Mouse (Mus musculus): Measurements from ENCODE around the gene Abca13. TPM values are rescaled to one million over a fixed set of nuclear protein-coding genes. Genes with fewer than 3 reads are reported as not detected.

Abca13 gene
- polyA plus RNA-seq, 1 experiment from 2014 or later, result 0.07 TPM

DNA sequence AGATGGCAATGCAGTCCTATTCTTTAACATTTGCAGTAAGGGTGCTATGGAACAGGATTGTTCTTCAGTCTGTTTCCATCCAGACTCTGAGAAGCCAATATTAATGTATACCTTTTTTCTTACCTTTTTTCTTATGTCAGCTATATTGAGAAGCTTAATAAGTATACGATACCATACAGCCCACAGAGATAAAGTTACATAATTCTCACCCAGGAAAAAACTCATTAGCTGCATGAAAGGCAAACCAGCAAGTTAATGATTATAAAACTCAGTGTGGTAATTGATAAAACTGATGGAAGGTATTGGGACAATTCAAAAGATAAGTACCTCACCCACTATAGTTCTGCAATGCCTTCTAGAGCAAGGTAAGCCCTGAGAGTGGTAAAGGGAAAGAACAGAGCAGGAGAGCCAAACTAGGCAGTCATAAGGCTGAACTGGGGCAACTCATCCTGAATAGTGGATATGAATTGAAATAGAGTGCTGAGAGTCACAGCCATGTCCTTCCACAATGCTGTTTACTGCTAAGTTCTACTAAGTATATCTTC, 342.0 kb downstream of the Abca13 start:
- no peaks in the 10 kb centered on the region for H3K4me1 ChIP-seq
- H3K4me3 ChIP-seq (replicated peaks), result no peak overlapping the region
- WGBS, result 78% methylated on average over 1 of the region's 1 CpGs
- H3K36me3 ChIP-seq, result no peaks in the 10 kb centered on the region
- H3K4me2 ChIP-seq (replicated peaks), result no peak overlapping the region
- H3K9me3 ChIP-seq (replicated peaks), result no peaks in the 10 kb centered on the region
- no peak overlapping the region for H3K9ac ChIP-seq
- no peak for ATAC-seq (ENCODE audit: insufficient number of reproducible peaks, low FRiP score, low TSS enrichment, low read depth)
- H3K27me3 ChIP-seq, result no peaks in the 10 kb centered on the region
- H3K27ac ChIP-seq (replicated peaks), result no peak overlapping the region

GRCm38 (mm10) chr11:9536811-9537210, 345.1 kb downstream of the Abca13 start:
- Histone ChIP-seq H3K36me3 (no peaks in the 10 kb centered on the region), H3K4me2 (replicated peaks) (no peak overlapping the region), H3K9ac (no peak overlapping the region), H3K27me3 (no peaks in the 10 kb centered on the region), H3K4me3 (replicated peaks) (no peak overlapping the region), H3K4me1 (no peaks in the 10 kb centered on the region), H3K27ac (replicated peaks) (no peak overlapping the region), H3K9me3 (replicated peaks) (no peaks in the 10 kb centered on the region)
- ATAC-seq (ENCODE audit: insufficient number of reproducible peaks, low FRiP score, low TSS enrichment, low read depth), result no peak
- 54% methylated on average over 6 of the region's 6 CpGs for WGBS

GRCm38 (mm10) chr11:9538328-9538727, 346.6 kb downstream of the Abca13 start:
- Histone ChIP-seq H3K4me1 (no peaks in the 10 kb centered on the region), H3K36me3 (no peaks in the 10 kb centered on the region), H3K4me2 (replicated peaks) (no peak overlapping the region), H3K27me3 (no peaks in the 10 kb centered on the region), H3K27ac (replicated peaks) (no peak overlapping the region), H3K4me3 (replicated peaks) (no peak overlapping the region), H3K9me3 (replicated peaks) (no peaks in the 10 kb centered on the region), H3K9ac (no peak overlapping the region)
- no peak for ATAC-seq (ENCODE audit: insufficient number of reproducible peaks, low FRiP score, low TSS enrichment, low read depth)
- 30% methylated on average over 1 of the region's 1 CpGs for WGBS

DNA sequence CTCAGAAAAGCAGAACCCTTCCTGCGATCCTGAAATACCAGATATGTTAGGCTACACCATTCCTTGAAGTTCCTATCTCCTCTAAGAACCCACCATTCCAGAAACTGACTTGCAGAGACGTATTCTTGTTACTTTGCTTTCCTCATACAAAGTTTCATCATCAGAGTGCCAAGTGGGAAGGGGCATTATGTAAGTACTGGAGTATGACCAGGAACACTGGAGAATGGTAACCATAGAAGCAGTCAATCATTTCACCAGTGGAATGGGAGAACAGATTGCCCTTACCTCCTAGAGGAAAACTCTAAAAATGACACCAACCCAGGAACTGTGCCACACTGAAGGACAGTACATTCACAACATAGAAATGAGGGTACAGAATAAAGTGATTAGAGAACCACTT, 368.3 kb downstream of the Abca13 start:
- no peaks in the 10 kb centered on the region for H3K27me3 ChIP-seq
- no peak for ATAC-seq (ENCODE audit: insufficient number of reproducible peaks, low FRiP score, low TSS enrichment, low read depth)
- H3K36me3 ChIP-seq, result no peaks in the 10 kb centered on the region
- no peak overlapping the region for H3K4me2 ChIP-seq (replicated peaks)
- 78% methylated on average over 2 of the region's 2 CpGs for WGBS
- H3K9me3 ChIP-seq (replicated peaks), result no peaks in the 10 kb centered on the region
- H3K9ac ChIP-seq, result no peak overlapping the region
- no peaks in the 10 kb centered on the region for H3K4me1 ChIP-seq
- H3K4me3 ChIP-seq (replicated peaks), result no peak overlapping the region
- no peak overlapping the region for H3K27ac ChIP-seq (replicated peaks)

DNA sequence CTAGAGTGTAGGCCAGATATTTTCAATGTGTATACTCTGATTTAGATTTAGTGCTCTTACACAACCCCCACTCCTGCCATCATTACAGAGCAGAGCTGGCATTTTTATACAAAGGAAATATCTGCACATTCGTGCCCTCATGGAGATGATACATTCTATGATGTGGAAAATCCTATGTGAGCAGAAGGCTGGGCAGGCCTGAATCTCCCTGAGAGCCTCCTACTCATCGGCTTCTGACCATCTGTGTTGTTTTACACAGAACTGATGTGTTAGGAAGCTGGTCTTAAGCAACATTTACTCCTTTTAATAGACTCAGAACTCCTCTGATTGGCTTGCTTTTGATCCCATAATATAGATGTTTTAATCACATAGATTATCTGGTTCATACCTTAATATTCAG, 376.6 kb downstream of the Abca13 start:
- Histone ChIP-seq H3K27ac (replicated peaks) (no peak overlapping the region), H3K4me1 (no peaks in the 10 kb centered on the region), H3K36me3 (no peaks in the 10 kb centered on the region), H3K4me2 (replicated peaks) (no peak overlapping the region), H3K9me3 (replicated peaks) (no peaks in the 10 kb centered on the region), H3K4me3 (replicated peaks) (no peak overlapping the region), H3K27me3 (no peaks in the 10 kb centered on the region), H3K9ac (no peak overlapping the region)
- whole genome bisulfite sequencing, result 77% methylated on average over 2 of the region's 2 CpGs
- no peak for ATAC-seq (ENCODE audit: insufficient number of reproducible peaks, low FRiP score, low TSS enrichment, low read depth)

DNA sequence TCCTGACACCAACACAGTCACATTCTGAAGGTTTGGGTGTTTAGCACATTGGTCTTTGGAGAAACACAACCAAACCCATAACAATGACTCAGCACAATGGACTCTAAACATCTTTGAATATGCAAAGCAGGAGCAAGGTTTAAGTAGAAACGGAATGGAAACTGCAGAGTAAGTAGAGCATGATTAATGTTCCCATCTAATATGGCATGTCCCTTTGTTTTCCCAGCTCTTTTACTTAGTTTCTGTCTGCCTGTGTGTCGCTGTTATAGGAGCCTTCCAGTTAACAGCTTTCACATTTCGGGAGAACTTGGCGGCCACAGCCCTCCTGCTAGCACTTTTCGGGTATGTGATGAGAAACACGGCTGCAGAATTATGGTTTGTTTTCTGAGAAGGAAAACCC, 378.6 kb downstream of the Abca13 start:
- Histone ChIP-seq H3K4me2 (replicated peaks) (no peak overlapping the region), H3K9me3 (replicated peaks) (no peaks in the 10 kb centered on the region), H3K36me3 (no peaks in the 10 kb centered on the region), H3K4me3 (replicated peaks) (no peak overlapping the region), H3K27me3 (no peaks in the 10 kb centered on the region), H3K9ac (no peak overlapping the region), H3K27ac (replicated peaks) (no peak overlapping the region), H3K4me1 (no peaks in the 10 kb centered on the region)
- WGBS, result 61% methylated on average over 6 of the region's 6 CpGs
- ATAC-seq (ENCODE audit: insufficient number of reproducible peaks, low FRiP score, low TSS enrichment, low read depth), result no peak

DNA sequence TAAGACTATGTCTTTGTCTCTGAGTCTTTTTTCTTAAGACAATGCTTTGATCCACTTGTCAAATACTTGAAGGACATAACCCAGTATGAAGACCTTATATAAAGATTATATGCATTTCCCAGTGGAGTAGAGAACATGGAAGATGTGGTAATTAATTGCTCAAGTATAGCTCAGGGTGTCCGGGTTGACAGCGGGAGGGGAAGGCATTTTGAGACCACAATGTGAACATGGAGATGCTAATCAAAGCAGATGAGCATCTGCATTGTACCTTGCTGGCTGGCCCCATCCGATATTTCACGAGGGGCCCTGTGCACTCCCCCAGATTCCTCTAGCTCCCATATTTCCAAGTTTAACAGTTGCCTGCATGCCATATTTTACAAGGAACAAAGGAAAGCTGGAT, 383.2 kb downstream of the Abca13 start:
- H3K4me2 ChIP-seq (replicated peaks), result no peak overlapping the region
- no peaks in the 10 kb centered on the region for H3K36me3 ChIP-seq
- ATAC-seq (ENCODE audit: insufficient number of reproducible peaks, low FRiP score, low TSS enrichment, low read depth), result no peak
- H3K4me3 ChIP-seq (replicated peaks), result no peak overlapping the region
- H3K27ac ChIP-seq (replicated peaks), result no peak overlapping the region
- H3K27me3 ChIP-seq, result no peaks in the 10 kb centered on the region
- H3K9me3 ChIP-seq (replicated peaks), result no peaks in the 10 kb centered on the region
- WGBS, result 82% methylated on average over 4 of the region's 4 CpGs
- H3K4me1 ChIP-seq, result no peaks in the 10 kb centered on the region
- no peak overlapping the region for H3K9ac ChIP-seq

DNA sequence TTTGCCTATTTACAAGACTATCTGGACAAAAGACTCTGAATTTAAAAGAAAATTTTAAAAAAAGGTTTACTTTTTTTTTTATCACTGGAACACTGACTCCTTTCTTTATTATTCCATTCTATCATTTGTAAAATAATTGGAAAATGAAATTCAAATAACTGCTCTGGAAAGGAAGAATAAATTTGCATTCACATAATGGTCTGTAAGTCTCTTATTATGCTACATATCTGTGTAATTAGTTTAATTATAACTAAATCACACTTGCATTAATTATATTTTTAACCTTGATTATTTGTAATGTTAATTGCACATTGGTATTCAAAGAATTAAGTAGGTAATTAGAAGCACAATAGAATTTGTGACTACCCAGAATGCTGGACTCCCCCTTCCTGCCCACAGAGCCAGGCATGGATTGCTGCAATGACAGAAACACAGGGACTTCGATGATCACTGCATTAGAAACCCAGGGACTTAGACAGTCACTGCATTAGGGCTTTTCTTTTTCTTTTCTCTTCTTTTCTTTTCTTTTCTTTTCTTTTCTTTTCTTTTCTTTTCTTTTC, 400.1 kb downstream of the Abca13 start:
- Histone ChIP-seq H3K27me3 (no peaks in the 10 kb centered on the region), H3K4me1 (no peaks in the 10 kb centered on the region), H3K4me3 (replicated peaks) (no peak overlapping the region), H3K9ac (no peak overlapping the region), H3K4me2 (replicated peaks) (no peak overlapping the region), H3K36me3 (no peaks in the 10 kb centered on the region), H3K9me3 (replicated peaks) (no peaks in the 10 kb centered on the region), H3K27ac (replicated peaks) (no peak overlapping the region)
- 67% methylated on average over 1 of the region's 1 CpGs for WGBS
- no peak for ATAC-seq (ENCODE audit: insufficient number of reproducible peaks, low FRiP score, low TSS enrichment, low read depth)

DNA sequence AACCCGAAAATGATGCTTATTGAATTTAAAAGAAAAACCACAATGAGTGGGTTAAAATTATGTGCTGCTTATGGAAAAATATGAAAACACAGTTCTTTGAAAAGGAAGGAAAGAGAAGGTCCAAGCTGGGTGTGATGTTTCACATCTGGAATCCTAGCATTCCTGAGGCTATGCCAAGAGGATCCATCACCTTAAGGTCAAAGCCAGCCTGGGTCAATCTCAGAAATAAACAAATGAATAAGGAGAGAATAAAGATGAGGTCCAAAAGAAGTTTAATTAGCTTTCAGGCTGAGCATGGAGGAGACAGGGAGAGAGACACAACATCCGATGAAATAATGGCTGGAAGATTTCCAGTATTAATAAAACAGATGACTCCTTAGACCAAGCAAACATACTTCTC, 405.6 kb downstream of the Abca13 start:
- ATAC-seq (ENCODE audit: insufficient number of reproducible peaks, low FRiP score, low TSS enrichment, low read depth), result no peak
- H3K4me1 ChIP-seq, result no peaks in the 10 kb centered on the region
- no peaks in the 10 kb centered on the region for H3K36me3 ChIP-seq
- no peak overlapping the region for H3K27ac ChIP-seq (replicated peaks)
- WGBS, result 65% methylated on average over 2 of the region's 2 CpGs
- no peak overlapping the region for H3K4me3 ChIP-seq (replicated peaks)
- no peak overlapping the region for H3K4me2 ChIP-seq (replicated peaks)
- no peak overlapping the region for H3K9ac ChIP-seq
- H3K27me3 ChIP-seq, result no peaks in the 10 kb centered on the region
- no peaks in the 10 kb centered on the region for H3K9me3 ChIP-seq (replicated peaks)

GRCm38 (mm10) chr11:9601096-9601495, 409.4 kb downstream of the Abca13 start:
- no peak overlapping the region for H3K4me3 ChIP-seq (replicated peaks)
- WGBS, result 83% methylated on average over 3 of the region's 3 CpGs

GRCm38 (mm10) chr11:9602137-9602536, 410.4 kb downstream of the Abca13 start:
- no peaks in the 10 kb centered on the region for H3K4me1 ChIP-seq
- H3K9ac ChIP-seq, result no peak overlapping the region
- H3K36me3 ChIP-seq, result no peaks in the 10 kb centered on the region
- no peaks in the 10 kb centered on the region for H3K9me3 ChIP-seq (replicated peaks)
- no peaks in the 10 kb centered on the region for H3K27me3 ChIP-seq
- ATAC-seq (ENCODE audit: insufficient number of reproducible peaks, low FRiP score, low TSS enrichment, low read depth), result no peak
- H3K27ac ChIP-seq (replicated peaks), result no peak overlapping the region
- WGBS, result 87% methylated on average over 4 of the region's 4 CpGs
- no peak overlapping the region for H3K4me2 ChIP-seq (replicated peaks)
- no peak overlapping the region for H3K4me3 ChIP-seq (replicated peaks)

More at GRCm38 (mm10) chr11:9601096-9601495, 409.4 kb downstream of the Abca13 start:
- Histone ChIP-seq H3K36me3 (no peaks in the 10 kb centered on the region), H3K9ac (no peak overlapping the region), H3K4me2 (replicated peaks) (no peak overlapping the region), H3K4me1 (no peaks in the 10 kb centered on the region), H3K27me3 (no peaks in the 10 kb centered on the region), H3K27ac (replicated peaks) (no peak overlapping the region), H3K9me3 (replicated peaks) (no peaks in the 10 kb centered on the region)
- no peak for ATAC-seq (ENCODE audit: insufficient number of reproducible peaks, low FRiP score, low TSS enrichment, low read depth)

DNA sequence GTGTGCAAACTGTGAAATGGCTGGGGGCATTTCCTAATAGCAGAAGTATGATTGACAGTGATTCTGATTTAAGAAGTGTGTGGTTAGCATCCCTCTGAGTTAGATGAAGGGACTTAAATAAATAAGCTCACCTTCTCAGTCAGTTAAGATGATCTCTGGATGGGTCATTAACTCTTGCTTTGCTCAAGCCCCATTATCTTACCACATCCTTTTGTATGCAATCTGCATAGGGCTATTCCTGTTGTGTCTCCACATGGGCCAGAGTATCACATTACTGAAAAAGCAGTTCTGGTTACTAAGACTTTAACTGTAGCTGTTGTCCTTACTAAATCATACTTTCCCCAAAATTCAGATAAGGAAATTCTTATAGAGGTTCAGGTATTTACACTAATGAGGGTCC, 416.5 kb downstream of the Abca13 start:
- ATAC-seq (ENCODE audit: insufficient number of reproducible peaks, low FRiP score, low TSS enrichment, low read depth), result no peak
- Histone ChIP-seq H3K4me3 (replicated peaks) (no peak overlapping the region), H3K9me3 (replicated peaks) (no peaks in the 10 kb centered on the region)

More for the DNA sequence above, 416.5 kb downstream of the Abca13 start:
- Histone ChIP-seq H3K4me1 (no peaks in the 10 kb centered on the region), H3K9ac (no peak overlapping the region), H3K4me2 (replicated peaks) (no peak overlapping the region), H3K27ac (replicated peaks) (no peak overlapping the region), H3K27me3 (no peaks in the 10 kb centered on the region), H3K36me3 (no peaks in the 10 kb centered on the region)

All from embryonic facial prominence, embryonic 15.5 days (tissue).